Mouse (Mus musculus) spleen, adult 2 months (tissue): ENCODE measurements around the gene Nrxn1.

Source experiments
- CTCF ChIP-seq: fragments of 200-500 bp; IDR thresholded peaks from 2 replicates; pipeline ENCODE4 v1.5.1; 2011; ENCODE audit warnings: mild to moderate bottlenecking, inconsistent platforms; ENCODE audit not compliant: insufficient read depth, insufficient read length, insufficient replicate concordance; ENCODE audit errors: extremely low read depth
- POLR2A ChIP-seq: fragments of 200-500 bp; IDR thresholded peaks from 2 replicates; pipeline ENCODE4 v1.6.1; 2011; ENCODE audit warnings: low read depth, low read length, inconsistent platforms

- TF ChIP-seq CTCF (no peak), POLR2A (no peak)
Observed at GRCm38 (mm10) chr17:90086826-90087225, 1006.0 kb downstream of the Nrxn1 start.
